Mouse (Mus musculus): ENCODE measurements around the gene Try5. TPM values are rescaled to one million over a fixed set of nuclear protein-coding genes. Genes with fewer than 3 reads are reported as not detected.
A peak's percentile ranks its signal among the peaks of the same experiment; 100 is the strongest.
"Not testable (repeated sequence)": the region's sequence is repeated elsewhere in the genome, so short reads cannot be mapped to it uniquely, and the experiment has no call there.

Try5 gene
- not detected for polyA plus RNA-seq (2012; fragmentation: generic; extraction: Trizol)
- long read RNA-seq, experiment 1 = 0 reads
- long read RNA-seq, experiment 2 = 0 reads

DNA sequence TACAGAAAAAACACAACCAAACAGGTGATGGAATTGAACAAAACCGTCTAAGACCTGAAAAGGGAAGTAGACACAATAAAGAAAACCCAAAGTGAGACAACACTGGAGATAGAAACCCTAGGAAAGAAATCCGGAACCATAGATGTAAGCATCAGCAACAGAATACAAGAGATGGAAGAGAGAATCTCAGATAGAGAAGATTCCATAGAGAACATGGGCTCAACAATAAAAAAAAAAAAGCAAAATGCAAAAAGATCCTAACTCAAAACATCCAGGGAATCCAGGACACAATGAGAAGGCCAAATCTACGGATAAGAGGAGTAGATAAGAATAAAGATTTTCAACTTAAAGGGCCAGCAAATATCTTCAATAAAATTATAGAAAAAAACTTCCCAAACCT lies at the start of gene Try5:
Gene Try5, minus strand, starts transcription at position 101 of the 400 bp plus-strand sequence.
- H3K4me3 ChIP-seq (ENCODE audit: insufficient read depth, poor library complexity, severe bottlenecking); H3K79me3 ChIP-seq (ENCODE audit: low read depth); H3K79me2 ChIP-seq (ENCODE audit: control insufficient read depth, insufficient read depth); H3ac ChIP-seq (ENCODE audit: control insufficient read depth, insufficient read length, low read depth); H3K36me3 ChIP-seq (ENCODE audit: control insufficient read depth, insufficient read depth); H3K27me3 ChIP-seq (ENCODE audit: control insufficient read depth, insufficient read depth, insufficient read length): not testable (repeated sequence)

- Histone ChIP-seq H3K4me3 (ENCODE audit: insufficient read depth, poor library complexity, severe bottlenecking) (no peak within 1 kb of the TSS), H3ac (ENCODE audit: control insufficient read depth, insufficient read length, low read depth) (no peak within 1 kb of the TSS), H3K27me3 (ENCODE audit: control insufficient read depth, insufficient read depth, insufficient read length) (no peaks in the 10 kb centered on the region), H3K36me3 (ENCODE audit: control insufficient read depth, insufficient read depth) (no peaks in the 10 kb centered on the region), H3K79me2 (ENCODE audit: control insufficient read depth, insufficient read depth) (no peaks in the 10 kb centered on the region), H3K79me3 (ENCODE audit: low read depth) (no peaks in the 10 kb centered on the region)
- TF ChIP-seq MYOD1 (IDR thresholded peaks at IDR 0.05; ENCODE audit: control insufficient read depth, insufficient read length, low read depth) (no peak), MAX (IDR thresholded peaks at IDR 0.05) (no peak), MYOG (IDR thresholded peaks at IDR 0.05; ENCODE audit: control insufficient read depth, extremely low read depth, insufficient read length) (no peak), CTCF (IDR thresholded peaks at IDR 0.05; ENCODE audit: control insufficient read depth, insufficient read depth, insufficient read length) (no peak), FOSL1 (IDR thresholded peaks at IDR 0.05; ENCODE audit: insufficient read depth, low read length, poor library complexity, severe bottlenecking) (no peak), USF1 (IDR thresholded peaks at IDR 0.05; ENCODE audit: low read depth) (no peak), CEBPB (IDR thresholded peaks at IDR 0.05; ENCODE audit: low read depth) (no peak)
Measured at GRCm38 (mm10) chr6:41353932-41354331, 37.3 kb upstream of the Try5 start, which contains the start of gene Try10. TSS of gene Try10 (plus strand) at chr6:41354105.

GRCm38 (mm10) chr6:41301969-41302368 lies 14.7 kb downstream of the Try5 start, which contains the start of gene Try4:
TSS of gene Try4 (plus strand) at chr6:41302269.
- TF ChIP-seq MAX (IDR thresholded peaks at IDR 0.05) (no peak), CTCF (IDR thresholded peaks at IDR 0.05; ENCODE audit: control insufficient read depth, insufficient read depth, insufficient read length) (no peak), USF1 (IDR thresholded peaks at IDR 0.05; ENCODE audit: low read depth) (no peak), MYOG (IDR thresholded peaks at IDR 0.05; ENCODE audit: control insufficient read depth, extremely low read depth, insufficient read length) (no peak), FOSL1 (IDR thresholded peaks at IDR 0.05; ENCODE audit: insufficient read depth, low read length, poor library complexity, severe bottlenecking) (no peak), CEBPB (IDR thresholded peaks at IDR 0.05; ENCODE audit: low read depth) (no peak), MYOD1 (IDR thresholded peaks at IDR 0.05; ENCODE audit: control insufficient read depth, insufficient read length, low read depth) (no peak)
- no peak within 1 kb of the TSS for H3K4me3 ChIP-seq (ENCODE audit: insufficient read depth, poor library complexity, severe bottlenecking)
- no peak within 1 kb of the TSS for H3ac ChIP-seq (ENCODE audit: control insufficient read depth, insufficient read length, low read depth)
- no peaks in the 10 kb centered on the region for H3K36me3 ChIP-seq (ENCODE audit: control insufficient read depth, insufficient read depth)
- no peaks in the 10 kb centered on the region for H3K79me2 ChIP-seq (ENCODE audit: control insufficient read depth, insufficient read depth)
- H3K27me3 ChIP-seq (ENCODE audit: control insufficient read depth, insufficient read depth, insufficient read length) = no peaks in the 10 kb centered on the region
- H3K79me3 ChIP-seq (ENCODE audit: low read depth) = no peaks in the 10 kb centered on the region

DNA sequence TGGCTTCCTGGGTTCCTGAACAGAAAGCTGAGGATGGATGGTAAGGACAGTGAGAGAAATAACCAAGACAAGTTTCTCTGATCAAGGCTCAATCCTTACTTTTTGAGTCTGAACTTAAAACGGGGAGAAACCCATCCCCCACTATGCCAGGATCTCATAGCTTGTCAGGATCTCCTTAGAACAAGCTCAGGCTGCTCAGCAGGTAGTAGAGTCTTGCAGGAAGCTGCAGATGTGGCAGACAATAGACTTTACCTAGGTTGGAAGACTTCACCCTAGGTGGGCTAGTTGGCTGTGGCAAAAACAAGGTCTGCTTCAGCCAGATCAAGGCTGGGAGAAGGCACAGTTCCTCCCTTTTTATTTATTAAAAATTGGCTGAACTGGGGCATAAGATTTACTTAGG lies 18.4 kb downstream of the Try5 start:
- no peak for TF ChIP-seq CTCF (IDR thresholded peaks at IDR 0.05; ENCODE audit: control insufficient read depth, insufficient read depth, insufficient read length)
- no peak for TF ChIP-seq MAX (IDR thresholded peaks at IDR 0.05)
- TF ChIP-seq FOSL1 (IDR thresholded peaks at IDR 0.05; ENCODE audit: insufficient read depth, low read length, poor library complexity, severe bottlenecking) = no peak
- TF ChIP-seq MYOD1 (IDR thresholded peaks at IDR 0.05; ENCODE audit: control insufficient read depth, insufficient read length, low read depth) = no peak
- no peak for TF ChIP-seq MYOG (IDR thresholded peaks at IDR 0.05; ENCODE audit: control insufficient read depth, extremely low read depth, insufficient read length)
- TF ChIP-seq USF1 (IDR thresholded peaks at IDR 0.05; ENCODE audit: low read depth) = no peak
- TF ChIP-seq CEBPB (IDR thresholded peaks at IDR 0.05; ENCODE audit: low read depth) = no peak
- Histone ChIP-seq H3K79me2 (ENCODE audit: control insufficient read depth, insufficient read depth) (no peaks in the 10 kb centered on the region), H3K36me3 (ENCODE audit: control insufficient read depth, insufficient read depth) (no peaks in the 10 kb centered on the region), H3K27me3 (ENCODE audit: control insufficient read depth, insufficient read depth, insufficient read length) (no peaks in the 10 kb centered on the region), H3K79me3 (ENCODE audit: low read depth) (no peaks in the 10 kb centered on the region), H3K4me3 (ENCODE audit: insufficient read depth, poor library complexity, severe bottlenecking) (no peak overlapping the region), H3ac (ENCODE audit: control insufficient read depth, insufficient read length, low read depth) (no peak overlapping the region)

- no peaks in the 10 kb centered on the region for H3K36me3 ChIP-seq (ENCODE audit: control insufficient read depth, insufficient read depth)
- H3K4me3 ChIP-seq (ENCODE audit: insufficient read depth, poor library complexity, severe bottlenecking) = no peak overlapping the region
- H3K27me3 ChIP-seq (ENCODE audit: control insufficient read depth, insufficient read depth, insufficient read length) = no peaks in the 10 kb centered on the region
- TF ChIP-seq MYOG (IDR thresholded peaks at IDR 0.05; ENCODE audit: control insufficient read depth, extremely low read depth, insufficient read length) (no peak), CEBPB (IDR thresholded peaks at IDR 0.05; ENCODE audit: low read depth) (no peak), FOSL1 (IDR thresholded peaks at IDR 0.05; ENCODE audit: insufficient read depth, low read length, poor library complexity, severe bottlenecking) (no peak), USF1 (IDR thresholded peaks at IDR 0.05; ENCODE audit: low read depth) (no peak), MAX (IDR thresholded peaks at IDR 0.05) (no peak)
- no peaks in the 10 kb centered on the region for H3K79me3 ChIP-seq (ENCODE audit: low read depth)
- no peaks in the 10 kb centered on the region for H3K79me2 ChIP-seq (ENCODE audit: control insufficient read depth, insufficient read depth)
- no peak overlapping the region for H3ac ChIP-seq (ENCODE audit: control insufficient read depth, insufficient read length, low read depth)
Measured at GRCm38 (mm10) chr6:41266140-41266539, 50.5 kb downstream of the Try5 start.

DNA sequence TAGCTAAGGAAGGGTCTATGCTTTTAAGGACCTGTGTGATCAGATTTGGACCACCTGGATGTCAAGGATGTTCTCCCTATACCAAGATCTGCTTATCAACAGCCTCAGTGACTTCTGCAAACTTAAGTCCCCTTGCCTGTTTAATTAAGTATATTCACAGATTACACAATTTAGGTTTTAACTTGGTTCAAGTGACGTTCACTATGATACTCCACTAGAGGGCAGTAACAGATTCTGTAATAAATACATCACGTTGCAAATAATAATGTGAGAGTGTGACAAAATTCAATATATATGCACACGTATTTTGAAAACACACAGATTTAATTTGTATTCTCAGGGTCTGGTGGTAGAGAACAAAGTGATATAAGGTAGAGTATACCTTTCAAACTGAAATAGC lies 53.8 kb downstream of the Try5 start:
- no peak overlapping the region for H3ac ChIP-seq (ENCODE audit: control insufficient read depth, insufficient read length, low read depth)
- H3K27me3 ChIP-seq (ENCODE audit: control insufficient read depth, insufficient read depth, insufficient read length) = no peaks in the 10 kb centered on the region
- no peaks in the 10 kb centered on the region for H3K79me2 ChIP-seq (ENCODE audit: control insufficient read depth, insufficient read depth)
- no peaks in the 10 kb centered on the region for H3K79me3 ChIP-seq (ENCODE audit: low read depth)
- no peak overlapping the region for H3K4me3 ChIP-seq (ENCODE audit: insufficient read depth, poor library complexity, severe bottlenecking)
- TF ChIP-seq MAX (IDR thresholded peaks at IDR 0.05) = no peak
- TF ChIP-seq CEBPB (IDR thresholded peaks at IDR 0.05; ENCODE audit: low read depth) = peak; percentile 12
- TF ChIP-seq CTCF (IDR thresholded peaks at IDR 0.05; ENCODE audit: control insufficient read depth, insufficient read depth, insufficient read length) = no peak
- H3K36me3 ChIP-seq (ENCODE audit: control insufficient read depth, insufficient read depth) = no peaks in the 10 kb centered on the region

Other genes with a start within 250 kb of the Try5 start
- gene Try4, start 14.6 kb downstream of the Try5 start, polyA plus RNA-seq (2012; fragmentation: generic; extraction: Trizol) = not detected
- gene Try10, start 37.3 kb upstream of the Try5 start, polyA plus RNA-seq (2012; fragmentation: generic; extraction: Trizol) = not detected
- gene Prss3, start 60.8 kb upstream of the Try5 start, polyA plus RNA-seq (2012; fragmentation: generic; extraction: Trizol) = not detected
- not detected for gene Gm5771, start 75.5 kb upstream of the Try5 start, polyA plus RNA-seq (2012; fragmentation: generic; extraction: Trizol)
- not detected for gene Gm10334, start 129.3 kb upstream of the Try5 start, polyA plus RNA-seq (2012; fragmentation: generic; extraction: Trizol)
- not detected for gene Prss1, start 142.1 kb upstream of the Try5 start, polyA plus RNA-seq (2012; fragmentation: generic; extraction: Trizol)
- gene Prss2, start 204.9 kb upstream of the Try5 start, polyA plus RNA-seq (2012; fragmentation: generic; extraction: Trizol) = 0.77 TPM